Mouse (Mus musculus): Measurements from ENCODE around the gene Itga7.

Itga7 gene

DNA sequence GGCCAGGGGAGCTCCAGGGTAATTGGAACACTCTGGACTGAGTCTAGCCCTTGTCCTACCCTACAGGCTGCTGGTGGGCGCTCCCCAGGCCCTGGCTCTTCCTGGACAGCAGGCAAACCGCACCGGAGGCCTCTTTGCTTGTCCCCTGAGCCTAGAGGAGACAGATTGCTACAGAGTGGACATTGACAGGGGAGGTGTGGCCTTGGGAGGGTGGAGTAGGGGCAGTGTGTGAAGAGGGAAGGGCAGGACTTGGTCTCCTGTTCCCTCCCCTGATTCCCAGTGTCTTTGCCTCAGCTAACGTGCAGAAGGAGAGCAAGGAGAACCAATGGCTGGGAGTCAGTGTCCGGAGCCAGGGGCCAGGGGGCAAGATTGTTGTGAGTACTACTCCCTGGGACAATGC, 5.4 kb downstream of the Itga7 start:
- no peak for TF ChIP-seq GATA4 (IDR thresholded peaks at IDR 0.05; ENCODE audit: insufficient replicate concordance, low read length)

DNA sequence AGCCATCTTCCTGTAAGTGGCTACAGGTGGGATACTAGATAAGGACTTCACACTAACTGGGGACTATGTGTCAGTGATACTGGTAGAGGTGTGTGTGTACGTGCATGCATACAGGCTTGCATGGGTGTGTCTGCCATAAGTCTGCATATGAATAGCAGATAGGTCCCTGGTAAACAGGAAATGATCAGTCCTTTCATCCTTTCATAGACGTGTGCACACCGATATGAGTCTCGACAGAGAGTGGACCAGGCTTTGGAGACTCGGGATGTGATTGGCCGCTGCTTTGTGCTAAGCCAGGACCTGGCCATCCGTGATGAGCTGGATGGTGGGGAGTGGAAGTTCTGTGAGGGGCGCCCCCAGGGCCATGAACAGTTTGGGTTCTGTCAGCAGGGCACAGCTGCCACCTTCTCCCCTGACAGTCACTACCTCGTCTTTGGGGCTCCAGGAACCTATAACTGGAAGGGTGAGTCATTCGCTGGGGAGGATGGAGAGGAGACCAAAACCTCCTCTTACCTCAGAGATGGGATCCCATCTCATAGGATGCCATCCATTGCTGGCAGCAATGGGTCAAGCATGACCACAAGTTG, 7.0 kb downstream of the Itga7 start:
- no peak for TF ChIP-seq GATA4 (IDR thresholded peaks at IDR 0.05; ENCODE audit: insufficient replicate concordance, low read length)

DNA sequence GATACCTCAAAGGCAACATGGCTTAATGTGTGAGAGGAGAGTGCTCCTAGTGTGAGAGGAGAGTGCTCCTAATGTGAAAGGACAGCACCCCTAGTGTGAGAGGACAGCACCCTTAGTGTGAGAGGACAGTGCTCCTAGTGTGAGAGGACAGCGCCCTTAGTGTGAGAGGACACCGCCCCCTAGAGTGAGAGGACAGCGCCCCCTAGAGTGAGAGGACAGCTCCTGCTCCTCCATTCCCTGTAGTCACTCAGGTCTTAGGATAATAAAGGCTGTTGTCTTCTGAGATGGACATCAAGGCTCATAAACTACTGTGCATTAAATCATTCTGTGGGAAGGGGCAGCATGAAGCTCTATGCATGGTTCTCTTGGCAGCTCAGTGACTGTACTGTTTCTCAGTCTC, 12.1 kb downstream of the Itga7 start:
- no peak for TF ChIP-seq GATA4 (IDR thresholded peaks at IDR 0.05; ENCODE audit: insufficient replicate concordance, low read length)

DNA sequence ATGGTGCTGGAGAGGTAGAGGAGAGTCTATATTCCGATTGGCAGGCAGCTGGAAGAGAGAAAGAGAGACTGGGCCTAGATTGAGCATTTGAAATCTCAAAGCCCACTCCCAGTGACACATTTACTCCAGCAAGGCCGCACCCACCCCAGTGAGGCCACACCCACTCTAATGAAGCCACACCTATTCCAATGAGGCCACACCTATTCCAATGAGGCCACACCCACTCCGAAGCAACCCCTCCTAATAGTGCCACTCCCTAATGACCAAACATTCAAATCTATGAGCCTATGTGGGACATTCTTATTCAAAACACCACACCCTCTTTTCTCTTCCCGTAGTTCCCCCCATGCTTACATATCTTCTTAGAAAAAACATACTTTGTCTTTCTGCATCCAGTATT, 13.9 kb downstream of the Itga7 start:
- TF ChIP-seq GATA4 (IDR thresholded peaks at IDR 0.05; ENCODE audit: insufficient replicate concordance, low read length): no peak

DNA sequence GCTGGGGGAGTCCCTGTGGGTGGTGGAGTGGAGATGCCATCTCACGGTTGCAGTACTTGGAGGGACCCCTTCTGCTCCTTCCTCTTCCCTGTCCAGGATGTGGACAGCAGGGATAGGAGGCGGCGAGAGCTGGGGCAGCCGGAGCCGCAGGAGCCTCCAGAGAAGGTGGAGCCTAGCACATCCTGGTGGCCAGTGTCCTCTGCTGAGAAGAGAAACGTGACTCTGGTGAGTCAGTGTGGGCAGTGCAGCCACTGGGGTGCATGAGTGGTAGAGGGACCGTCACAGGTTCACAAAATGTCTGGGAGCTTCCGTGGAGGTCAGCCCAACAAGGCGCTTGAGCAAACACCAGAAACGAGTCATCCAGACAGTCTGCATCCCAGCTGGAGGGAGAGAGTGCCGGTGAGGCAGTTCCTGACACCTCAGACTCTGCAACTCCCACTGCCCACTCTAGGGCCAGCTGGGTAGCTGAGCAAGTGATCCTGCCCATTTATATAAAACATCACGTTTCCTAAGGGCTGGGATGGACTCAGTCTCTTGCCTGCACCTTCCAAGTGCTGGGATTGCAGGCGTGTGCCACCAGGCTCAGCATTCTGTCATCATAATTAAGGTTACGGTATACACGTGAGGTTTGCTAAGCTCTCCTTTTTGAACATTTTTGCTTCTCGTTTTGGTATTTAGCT, 16.7 kb downstream of the Itga7 start:
- TF ChIP-seq GATA4 (IDR thresholded peaks at IDR 0.05; ENCODE audit: insufficient replicate concordance, low read length): no peak

DNA sequence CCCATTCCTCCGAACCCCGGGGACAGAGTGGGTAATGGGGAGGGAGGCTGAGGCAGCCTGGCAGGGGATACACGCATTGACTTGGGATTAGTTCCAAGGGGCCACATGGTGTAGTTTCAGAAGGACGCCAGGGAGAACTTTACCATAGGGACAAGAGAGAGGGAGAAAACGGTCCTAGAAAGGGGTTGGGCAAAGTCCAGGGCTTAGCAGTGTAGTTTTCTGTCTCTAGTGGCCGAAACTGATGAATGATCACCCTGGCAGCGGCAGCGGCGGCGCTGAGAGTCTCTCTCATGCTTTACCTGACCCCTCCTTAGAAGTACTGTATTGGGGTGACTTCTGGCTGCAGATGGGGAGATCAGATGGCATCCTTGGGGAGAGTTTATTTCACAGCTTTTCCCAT, 24.7 kb downstream of the Itga7 start:
- TF ChIP-seq GATA4 (IDR thresholded peaks at IDR 0.05; ENCODE audit: insufficient replicate concordance, low read length): no peak

DNA sequence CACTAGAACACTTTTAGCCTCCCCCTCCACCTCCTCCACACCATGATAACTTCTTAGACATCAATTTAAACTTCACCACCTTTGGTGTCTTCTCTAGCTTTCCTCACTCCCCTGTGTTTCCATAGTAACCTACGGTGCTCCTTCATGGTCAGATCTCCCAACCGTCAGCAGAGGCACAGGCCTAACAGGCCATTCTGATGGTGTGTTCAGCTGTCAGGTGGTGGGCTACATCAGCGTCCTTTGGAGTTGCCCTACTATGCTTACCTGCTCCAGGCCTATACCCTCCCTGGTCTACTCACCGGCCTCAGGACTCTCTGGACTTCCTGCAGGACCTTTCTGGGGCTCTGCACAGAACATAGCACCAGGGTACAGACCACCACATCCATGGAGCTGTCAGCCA, 26.5 kb downstream of the Itga7 start:
- TF ChIP-seq GATA4 (IDR thresholded peaks at IDR 0.05; ENCODE audit: insufficient replicate concordance, low read length): no peak

DNA sequence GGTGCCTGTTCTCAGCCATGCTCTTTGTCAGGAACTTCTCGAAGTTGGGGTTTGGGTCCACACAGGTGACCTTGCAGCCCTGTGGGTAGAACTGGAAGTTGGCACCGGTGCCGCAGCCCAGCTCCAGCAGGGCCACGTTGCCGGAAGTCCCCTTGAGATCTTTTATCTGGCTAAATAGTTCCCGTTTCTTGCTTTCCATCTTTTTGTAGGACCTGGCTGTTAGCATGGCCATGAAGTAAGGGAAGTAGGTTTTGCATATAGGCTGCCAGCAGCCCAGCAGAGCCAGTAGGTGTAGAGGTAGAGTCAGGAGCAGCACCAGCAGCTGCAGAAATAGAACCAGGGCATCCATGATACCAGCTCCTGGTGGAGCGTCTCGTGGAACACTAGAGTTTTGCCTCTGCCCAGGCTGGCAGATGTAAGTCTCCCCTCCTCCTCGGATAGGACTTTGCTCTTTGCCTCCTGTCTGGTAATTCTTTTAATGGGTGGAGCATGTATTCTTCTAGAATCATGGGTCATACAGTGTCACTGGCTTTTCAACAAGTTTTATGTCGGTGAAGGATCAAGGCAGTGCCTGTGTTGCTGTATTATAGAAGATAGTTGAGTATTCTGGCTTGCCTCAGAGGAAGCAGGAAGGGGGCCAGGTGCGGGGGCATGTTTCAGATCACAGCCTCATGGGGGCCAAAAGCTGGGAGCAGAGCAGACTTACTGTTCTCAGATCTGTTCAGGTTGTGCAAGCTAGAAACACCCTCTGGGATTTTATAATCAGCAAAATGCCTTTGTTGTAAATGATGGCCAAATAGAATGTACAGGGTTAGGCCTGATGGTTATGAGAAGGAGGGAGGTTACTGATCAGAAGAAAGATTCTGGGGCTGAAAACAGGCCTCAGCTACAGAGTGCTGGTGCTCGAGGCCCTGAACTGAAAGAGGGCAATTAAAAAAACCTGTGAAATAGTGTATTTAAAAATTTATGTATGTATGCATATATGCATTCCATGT, 27.3 kb downstream of the Itga7 start, which contains the start of gene Mettl7b:
Mettl7b (minus strand) TSS at position 399 of the 995 bp plus-strand sequence.
- no peak for TF ChIP-seq GATA4 (IDR thresholded peaks at IDR 0.05; ENCODE audit: insufficient replicate concordance, low read length)

DNA sequence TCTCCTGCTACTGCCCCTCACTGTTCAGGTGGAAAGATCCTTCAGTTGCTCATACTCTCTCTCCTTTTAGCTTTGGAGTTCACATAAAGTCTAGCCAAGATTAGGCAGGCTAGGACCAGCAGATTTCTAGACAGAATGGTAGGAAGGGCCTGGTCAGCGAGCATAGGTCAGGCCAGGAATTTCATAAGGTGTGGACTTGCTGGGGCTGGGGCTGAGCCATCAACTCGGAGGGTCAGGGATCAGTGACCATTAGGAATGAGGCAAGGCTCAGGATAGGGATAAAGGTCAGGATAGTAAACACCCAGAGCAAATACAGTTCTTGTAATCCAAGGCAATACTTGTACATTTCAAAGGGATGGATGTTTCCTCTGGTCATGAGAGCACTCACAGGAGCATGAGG, 31.3 kb downstream of the Itga7 start:
- 0 out of 2 replicates have a peak, but pooled peaks have one; percentile 3 for TF ChIP-seq GATA4 (IDR thresholded peaks at IDR 0.05; ENCODE audit: insufficient replicate concordance, low read length)

DNA sequence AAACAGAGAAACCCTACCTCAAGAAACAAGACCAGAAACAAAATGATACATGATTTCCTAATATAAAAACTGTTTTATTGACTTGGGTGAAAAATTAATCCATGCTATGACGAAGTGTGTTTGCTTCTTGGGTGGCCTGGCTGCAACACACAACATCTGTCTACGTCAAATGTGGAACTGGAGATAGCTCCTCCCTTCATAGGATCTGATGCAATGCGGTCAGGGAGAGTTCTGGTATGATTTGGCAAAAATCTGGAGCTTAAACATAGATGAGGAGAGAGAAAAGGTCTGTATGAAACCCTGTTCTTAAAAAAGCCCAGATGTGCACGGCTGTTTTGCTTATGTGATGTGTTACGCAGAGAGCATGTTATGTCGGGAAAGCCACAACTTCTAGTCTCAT, 32.3 kb downstream of the Itga7 start:
- no peak for TF ChIP-seq GATA4 (IDR thresholded peaks at IDR 0.05; ENCODE audit: insufficient replicate concordance, low read length)

DNA sequence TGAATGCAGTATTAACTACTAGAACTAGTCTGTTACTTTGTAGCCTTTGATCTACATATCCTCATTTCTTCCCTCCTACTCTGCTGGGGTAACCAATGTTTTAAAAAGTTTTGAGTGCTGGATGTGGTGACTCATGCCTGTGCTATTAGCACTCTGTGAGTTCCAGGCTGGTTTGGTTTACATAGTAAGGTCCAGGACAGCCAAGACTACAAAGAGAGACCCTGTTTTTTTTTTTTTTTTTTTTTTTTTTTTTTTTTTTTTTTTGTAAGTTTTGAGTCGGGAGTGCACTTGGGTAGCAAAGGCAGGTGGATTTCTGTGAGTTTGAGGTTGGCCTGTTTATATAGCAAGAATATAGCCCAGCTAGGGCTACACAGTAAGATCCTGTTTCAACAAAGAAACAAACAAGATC, 34.7 kb downstream of the Itga7 start:
- no peak for TF ChIP-seq GATA4 (IDR thresholded peaks at IDR 0.05; ENCODE audit: insufficient replicate concordance, low read length)

DNA sequence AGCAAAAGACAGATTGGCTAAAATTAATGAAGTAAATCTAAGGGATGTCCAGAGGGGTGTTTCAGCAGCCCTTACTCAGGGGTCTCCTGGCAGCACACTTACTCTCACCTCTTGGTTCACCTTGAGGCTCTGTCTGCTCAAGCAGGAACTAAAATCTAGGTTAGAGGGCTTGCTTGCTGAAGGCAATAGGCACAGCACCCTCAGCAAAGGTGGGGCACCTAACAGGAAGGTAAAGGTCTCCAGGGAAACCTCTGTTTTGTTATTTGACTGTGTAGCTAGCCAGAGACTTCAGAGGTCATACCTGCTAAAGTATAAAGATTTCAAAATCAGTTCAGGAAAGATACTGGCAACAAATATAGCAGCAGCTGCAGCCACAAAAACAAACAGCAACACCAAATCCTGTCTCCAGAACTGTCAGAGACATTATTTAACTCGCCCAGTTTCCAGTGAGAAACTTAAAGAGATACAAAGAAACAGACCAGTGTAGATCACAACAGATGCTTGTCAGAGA, 37.2 kb downstream of the Itga7 start:
- TF ChIP-seq GATA4 (IDR thresholded peaks at IDR 0.05; ENCODE audit: insufficient replicate concordance, low read length): no peak

DNA sequence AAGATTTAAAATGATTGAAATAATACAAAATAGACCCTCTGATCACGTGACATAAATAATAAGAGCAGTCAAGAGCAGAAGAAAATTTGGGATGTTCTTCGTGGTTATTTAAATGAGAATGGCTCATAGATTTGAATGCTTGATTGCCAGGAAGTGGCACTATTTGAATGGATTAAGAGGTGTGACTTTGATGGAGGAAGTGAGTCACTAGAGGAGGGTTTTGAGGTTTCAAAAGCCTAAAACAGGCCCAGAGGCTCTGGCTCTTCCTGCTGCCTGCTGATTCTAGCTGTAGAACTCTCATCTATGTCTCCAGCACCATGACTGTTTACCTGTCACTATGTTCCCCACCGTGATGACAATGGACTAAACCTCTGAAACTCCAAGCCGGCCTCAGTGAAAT, 39.2 kb downstream of the Itga7 start:
- TF ChIP-seq GATA4 (IDR thresholded peaks at IDR 0.05; ENCODE audit: insufficient replicate concordance, low read length): no peak

DNA sequence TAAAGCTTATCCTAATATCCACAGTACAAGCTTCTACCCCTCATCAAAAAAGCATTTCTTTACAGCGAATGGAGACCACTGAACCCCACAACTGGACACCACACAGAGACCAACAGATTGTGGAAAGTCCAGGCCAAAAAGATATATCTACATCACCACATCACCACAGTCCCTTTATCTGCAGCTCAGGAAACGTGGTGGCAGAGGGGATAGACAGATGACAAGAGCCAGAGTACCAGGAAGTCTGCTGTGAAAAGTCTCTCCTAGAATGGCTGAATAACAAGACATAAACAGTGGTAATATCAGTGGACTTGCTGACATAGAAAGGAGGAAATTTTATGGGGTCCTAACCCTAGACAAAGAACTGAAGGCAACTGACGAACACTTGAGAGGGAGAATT, 42.8 kb downstream of the Itga7 start:
- TF ChIP-seq GATA4 (IDR thresholded peaks at IDR 0.05; ENCODE audit: insufficient replicate concordance, low read length): no peak

DNA sequence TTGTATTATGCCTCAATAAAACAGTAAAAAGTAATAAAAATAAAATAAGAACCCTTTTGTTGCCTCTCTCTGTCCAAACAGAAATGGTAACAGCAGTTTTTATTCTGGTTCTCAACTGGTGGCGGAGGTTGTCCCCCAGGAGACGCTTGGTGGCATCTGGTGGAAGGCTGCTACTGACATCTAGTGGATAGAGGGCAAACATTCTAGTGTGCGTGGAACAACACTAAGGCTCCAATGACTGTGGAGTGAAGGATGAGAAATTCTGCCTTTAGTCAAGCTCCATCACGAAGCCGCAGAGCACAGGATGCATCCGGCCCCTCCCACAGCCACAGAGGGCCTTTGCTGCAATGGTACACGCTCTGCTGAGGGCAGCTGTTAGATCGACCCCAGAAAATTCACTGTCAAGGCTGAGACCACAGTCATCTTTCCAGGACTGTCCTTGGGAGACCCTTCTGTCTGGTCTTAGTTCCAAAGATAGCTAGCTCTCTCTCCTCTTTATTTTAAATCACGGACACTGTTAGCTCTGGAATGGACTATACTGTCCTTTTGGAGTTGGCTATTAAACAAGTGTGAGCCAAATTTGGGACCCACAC, 44.0 kb downstream of the Itga7 start:
- TF ChIP-seq GATA4 (IDR thresholded peaks at IDR 0.05; ENCODE audit: insufficient replicate concordance, low read length): no peak
